Mouse (Mus musculus) C2C12 (cell line): ENCODE data around the gene Stard7.

Source experiments
- CTCF ChIP-seq: IDR thresholded peaks from one replicate; pipeline ENCODE4 v1.5.1; 2011; ENCODE audit not compliant: control insufficient read depth, insufficient read depth, insufficient read length
- MYOD1 ChIP-seq: IDR thresholded peaks from one replicate; pipeline ENCODE4 v1.6.1; 2011; ENCODE audit warnings: low read depth; ENCODE audit not compliant: control insufficient read depth, insufficient read length
- USF1 ChIP-seq: IDR thresholded peaks from one replicate; pipeline ENCODE4 v1.6.1; 2011; ENCODE audit warnings: low read depth, mild to moderate bottlenecking, control low read depth, moderate library complexity

DNA sequence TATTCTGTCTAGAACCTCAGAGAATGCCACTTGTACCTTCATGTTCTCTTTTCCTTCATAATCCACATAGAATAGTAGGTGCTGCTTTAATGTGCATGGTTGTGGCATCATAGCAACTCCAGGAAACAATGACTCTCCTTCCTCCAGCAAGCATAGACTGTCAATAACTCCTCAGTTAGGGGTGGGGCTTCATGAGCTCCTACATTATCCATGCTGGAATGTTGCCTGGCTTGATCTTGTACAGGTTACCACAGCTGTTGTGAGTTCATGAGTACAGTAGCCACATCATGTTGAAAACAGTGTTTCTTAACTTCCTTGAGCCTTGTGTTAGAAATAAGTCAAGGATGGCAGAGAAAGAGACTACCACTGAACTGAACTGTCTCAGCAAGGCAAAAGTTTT lies 8.1 kb downstream of the Stard7 start:
- TF ChIP-seq CTCF (no peak), USF1 (no peak), MYOD1 (no peak)
